Mouse (Mus musculus) right cerebral cortex, postnatal 14 days (tissue): ENCODE measurements around the gene Serhl.
A peak's percentile ranks its signal among the peaks of the same experiment; 100 is the strongest.

Source experiments
- DNase-seq: peaks from one replicate; pipeline ENCODE4 v3.0.0; 2022

Serhl gene

GRCm38 (mm10) chr15:83129530-83130231 is 40.4 kb downstream of the Serhl start:
- DNase-seq, result no peak

- DNase-seq, result no peak
These were observed 45.4 kb downstream of the Serhl start for GRCm38 (mm10) chr15:83134671-83135070.

- DNase-seq, result no peak
These were observed 46.3 kb downstream of the Serhl start for GRCm38 (mm10) chr15:83135654-83136053.

- no peak for DNase-seq
These were observed 53.6 kb downstream of the Serhl start for GRCm38 (mm10) chr15:83142861-83143260.

GRCm38 (mm10) chr15:83145541-83145940 is 56.2 kb downstream of the Serhl start:
- DNase-seq, result no peak

GRCm38 (mm10) chr15:83148395-83148794 is 59.1 kb downstream of the Serhl start:
- DNase-seq, result no peak

GRCm38 (mm10) chr15:83148801-83149195 is 59.5 kb downstream of the Serhl start:
- DNase-seq, result no peak

- peak; percentile 97 for DNase-seq
These were observed 60.1 kb downstream of the Serhl start, which contains the start of gene Poldip3 for GRCm38 (mm10) chr15:83149196-83150072. Gene Poldip3, minus strand, starts transcription at chr15:83149384.

GRCm38 (mm10) chr15:83150073-83150442 is 60.8 kb downstream of the Serhl start:
- no peak for DNase-seq

GRCm38 (mm10) chr15:83150694-83151093 is 61.4 kb downstream of the Serhl start:
- no peak for DNase-seq

- DNase-seq, result no peak
These were observed 65.0 kb downstream of the Serhl start for GRCm38 (mm10) chr15:83154309-83154708.

- no peak for DNase-seq
These were observed 66.5 kb downstream of the Serhl start for GRCm38 (mm10) chr15:83155672-83156419.

- no peak for DNase-seq
These were observed 67.8 kb downstream of the Serhl start for GRCm38 (mm10) chr15:83156929-83157666.

- DNase-seq, result no peak
These were observed 68.4 kb downstream of the Serhl start for GRCm38 (mm10) chr15:83157667-83158064.

GRCm38 (mm10) chr15:83158587-83159160 is 69.4 kb downstream of the Serhl start:
- no peak for DNase-seq

GRCm38 (mm10) chr15:83159823-83160222 is 70.5 kb downstream of the Serhl start:
- DNase-seq, result no peak

- DNase-seq, result no peak
These were observed 71.3 kb downstream of the Serhl start for GRCm38 (mm10) chr15:83160561-83160960.

- DNase-seq, result no peak
These were observed 71.9 kb downstream of the Serhl start for GRCm38 (mm10) chr15:83161062-83161748.

GRCm38 (mm10) chr15:83162001-83162400 is 72.7 kb downstream of the Serhl start:
- DNase-seq, result no peak

- no peak for DNase-seq
These were observed 73.6 kb downstream of the Serhl start for GRCm38 (mm10) chr15:83162818-83163485.

- DNase-seq, result no peak
These were observed 75.7 kb downstream of the Serhl start for GRCm38 (mm10) chr15:83164971-83165471.
